Mouse (Mus musculus) ovary, postnatal 36 days (tissue): ENCODE measurements around the gene 2010003K11Rik.
"Not testable (repeated sequence)": the region's sequence is repeated elsewhere in the genome, so short reads cannot be mapped to it uniquely, and the experiment has no call there.

Source experiments
- DNase-seq: peaks from one replicate; pipeline ENCODE4 v3.0.0; 2022; ENCODE audit warnings: low spot score, mixed read lengths

Gene 2010003K11Rik

DNA sequence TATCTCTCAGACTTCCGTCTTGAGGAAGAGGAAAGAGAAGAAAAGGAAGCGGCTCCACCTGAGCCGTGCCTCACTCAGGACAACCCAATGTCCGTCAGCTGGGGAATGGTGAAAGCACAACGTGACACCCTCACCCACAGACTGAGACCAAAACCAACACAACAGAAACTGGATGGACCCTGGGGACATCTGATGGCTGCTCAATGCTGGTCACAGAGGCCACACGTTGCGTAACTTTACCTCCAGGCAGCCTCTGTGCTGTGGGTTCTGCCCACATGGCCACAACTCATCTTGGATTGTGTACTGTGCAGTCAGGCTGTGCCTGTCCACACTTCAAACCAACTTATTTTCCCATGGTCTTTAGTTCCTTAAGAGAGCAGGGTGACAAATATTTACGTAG, 36.4 kb downstream of the 2010003K11Rik start:
- no peak for DNase-seq

DNA sequence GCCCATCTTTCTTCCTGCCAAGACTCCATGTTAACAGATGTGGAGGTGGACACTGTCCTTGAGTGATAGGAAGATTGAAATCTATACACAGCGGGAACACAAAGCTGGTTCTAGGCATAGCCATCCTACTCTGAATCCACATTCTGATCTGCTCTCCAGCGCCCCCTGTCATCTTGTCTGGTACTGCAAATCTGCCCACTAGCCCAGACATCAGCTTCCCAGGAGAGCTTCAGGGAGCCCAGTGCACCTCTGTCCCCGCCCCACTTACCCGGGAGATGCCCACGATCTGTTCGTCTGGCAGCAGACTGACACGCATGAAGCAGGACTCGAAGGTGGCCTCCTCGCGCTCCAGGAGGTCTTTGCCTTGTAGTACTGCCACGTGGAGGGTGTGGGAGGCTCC, 42.2 kb downstream of the 2010003K11Rik start:
- peak; percentile 59 for DNase-seq

DNA sequence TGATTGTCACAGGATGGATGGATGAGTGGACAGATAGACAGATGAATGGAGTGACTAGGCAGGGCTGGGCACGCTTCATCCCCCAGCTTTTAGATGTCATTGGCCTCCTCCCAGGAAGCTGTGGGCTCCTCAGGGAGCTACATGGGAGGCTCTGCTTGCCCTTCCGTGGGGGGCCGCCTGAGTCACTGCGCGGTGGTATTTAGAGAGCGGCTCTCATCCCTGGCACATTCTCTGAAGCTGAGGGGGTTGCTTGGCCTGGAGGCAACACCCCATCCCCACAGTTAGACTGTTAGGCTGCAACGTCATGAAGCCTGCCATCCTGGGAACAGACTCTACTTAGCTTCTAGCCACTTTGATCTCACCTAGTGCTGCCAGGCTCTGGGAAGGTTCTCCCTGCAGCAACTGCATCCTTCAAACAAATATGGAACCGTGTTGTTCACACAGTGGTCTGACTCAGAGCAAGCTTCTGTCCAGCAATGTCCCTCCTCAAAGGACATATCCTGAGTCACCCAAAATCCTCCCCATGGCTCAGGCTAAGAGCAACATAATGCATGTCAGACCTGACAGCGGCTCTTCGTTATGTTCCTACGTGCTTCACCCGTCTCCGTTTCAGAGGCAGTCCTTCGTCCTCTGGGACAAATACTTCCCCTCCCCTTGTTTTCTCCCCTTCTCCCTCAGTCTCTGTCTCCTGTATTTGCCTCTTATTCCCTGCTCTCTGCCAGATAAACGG, 43.1 kb downstream of the 2010003K11Rik start:
- no peak for DNase-seq

DNA sequence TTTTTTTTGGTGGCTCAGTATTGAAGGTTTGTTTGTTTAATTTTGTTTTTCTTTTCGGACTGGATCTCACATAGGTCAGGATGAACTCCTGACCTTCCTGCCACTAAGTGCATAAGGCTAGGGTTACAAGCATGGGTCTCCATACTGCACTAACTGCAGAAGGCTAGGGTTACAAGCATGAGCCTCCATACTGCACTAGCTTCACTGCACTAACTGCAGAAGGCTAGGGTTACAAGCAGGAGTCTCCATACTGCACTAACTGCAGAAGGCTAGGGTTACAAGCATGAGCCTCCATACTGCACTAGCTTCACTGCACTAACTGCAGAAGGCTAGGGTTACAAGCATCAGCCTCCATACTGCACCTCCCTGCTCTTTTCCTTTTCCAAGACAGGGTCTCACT, 44.3 kb downstream of the 2010003K11Rik start:
- not testable (repeated sequence) for DNase-seq

DNA sequence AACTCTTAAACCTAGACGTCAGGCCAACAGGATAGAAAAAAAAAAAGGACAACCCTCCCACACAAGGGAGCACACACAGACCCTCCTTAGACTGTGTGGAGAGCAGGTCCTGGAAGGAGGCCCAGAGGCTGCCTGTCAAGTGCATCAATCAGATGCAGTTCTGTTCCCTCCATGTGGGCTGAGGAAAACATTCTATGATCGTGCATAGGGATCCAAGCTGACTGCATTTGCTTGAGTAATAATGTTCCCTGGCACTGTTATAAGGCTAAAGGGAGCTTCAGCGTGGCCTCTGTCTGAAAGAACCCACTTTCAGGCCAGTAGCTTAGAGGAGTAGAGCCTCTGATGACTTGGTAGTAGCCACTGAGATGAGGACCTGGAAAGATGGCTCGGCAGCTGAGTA, 45.9 kb downstream of the 2010003K11Rik start:
- DNase-seq: no peak

DNA sequence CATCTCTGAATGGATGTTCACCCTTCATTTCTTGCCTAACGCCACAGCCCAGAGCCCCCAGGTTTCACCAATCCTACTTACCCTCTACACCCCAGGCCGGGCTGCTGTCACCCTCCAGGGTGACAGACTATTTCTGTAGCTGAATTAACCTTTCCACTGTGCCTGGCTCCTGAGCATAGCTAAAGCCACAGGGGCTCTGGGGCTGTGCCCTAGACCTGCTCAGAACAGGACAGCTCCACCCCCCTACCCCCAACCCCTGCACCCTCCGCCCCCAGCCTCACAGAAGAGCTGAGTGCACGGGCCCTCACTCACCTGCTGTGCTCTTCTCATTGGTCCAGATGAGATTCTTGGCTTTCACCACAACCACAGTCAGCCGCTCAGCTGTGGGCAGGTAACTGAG, 46.4 kb downstream of the 2010003K11Rik start:
- no peak for DNase-seq

DNA sequence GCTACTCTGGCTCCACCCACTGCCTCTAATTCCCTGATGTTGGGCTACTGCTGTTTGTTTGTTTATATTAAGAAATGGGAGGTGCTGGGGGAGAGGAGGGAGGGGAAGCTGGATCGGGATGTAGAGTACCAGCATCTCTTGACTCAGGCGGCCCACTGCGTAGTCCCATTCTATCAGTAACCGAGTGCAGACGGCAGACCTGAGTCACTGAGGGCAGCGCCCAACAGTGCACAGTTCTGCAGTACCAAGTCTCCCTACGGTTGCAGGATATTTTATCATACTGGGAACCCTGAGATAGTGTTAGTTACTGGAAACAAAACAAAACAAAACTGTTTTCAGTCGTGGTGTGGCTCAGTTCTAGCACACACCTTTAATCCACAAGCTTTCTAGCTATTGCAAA, 47.3 kb downstream of the 2010003K11Rik start:
- DNase-seq: no peak

DNA sequence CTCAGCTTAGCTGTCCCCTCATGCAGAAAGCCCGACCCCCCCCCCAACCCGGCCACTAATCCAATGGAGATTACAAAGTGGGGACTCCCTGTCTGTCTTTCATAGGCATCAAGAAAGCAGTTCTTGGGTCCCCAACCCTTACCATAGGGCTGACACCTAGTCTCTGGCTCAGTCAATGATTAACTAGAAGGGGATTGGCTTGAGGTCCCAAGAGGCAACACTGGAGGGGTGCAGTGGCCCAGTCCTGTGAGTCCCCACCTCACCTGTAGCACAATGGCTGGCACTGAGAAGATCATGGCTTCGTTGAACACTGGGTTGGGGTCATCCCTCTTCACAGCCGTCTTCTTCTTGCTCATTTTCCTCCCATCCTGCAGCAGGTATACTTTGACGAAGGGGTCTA, 47.7 kb downstream of the 2010003K11Rik start:
- DNase-seq: no peak

DNA sequence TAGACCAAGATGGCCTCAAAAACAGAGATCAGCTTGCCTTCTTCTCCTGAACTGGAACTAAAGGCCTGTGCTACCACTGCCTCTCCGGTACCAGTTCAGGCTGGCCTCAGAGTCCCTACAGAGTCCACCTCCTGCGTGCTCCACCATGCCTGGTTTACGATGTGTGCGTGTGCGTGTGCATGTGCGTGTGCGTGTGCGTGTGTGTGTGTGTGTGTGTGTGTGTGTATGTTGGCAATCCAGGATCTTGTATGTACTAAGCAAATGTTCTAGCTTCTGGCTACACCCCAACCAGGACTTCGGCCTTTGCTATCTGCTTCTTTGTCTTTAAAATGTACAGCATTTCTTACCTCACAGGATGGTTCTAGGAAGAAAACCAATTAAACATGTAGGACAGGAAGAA, 49.2 kb downstream of the 2010003K11Rik start:
- DNase-seq: no peak

DNA sequence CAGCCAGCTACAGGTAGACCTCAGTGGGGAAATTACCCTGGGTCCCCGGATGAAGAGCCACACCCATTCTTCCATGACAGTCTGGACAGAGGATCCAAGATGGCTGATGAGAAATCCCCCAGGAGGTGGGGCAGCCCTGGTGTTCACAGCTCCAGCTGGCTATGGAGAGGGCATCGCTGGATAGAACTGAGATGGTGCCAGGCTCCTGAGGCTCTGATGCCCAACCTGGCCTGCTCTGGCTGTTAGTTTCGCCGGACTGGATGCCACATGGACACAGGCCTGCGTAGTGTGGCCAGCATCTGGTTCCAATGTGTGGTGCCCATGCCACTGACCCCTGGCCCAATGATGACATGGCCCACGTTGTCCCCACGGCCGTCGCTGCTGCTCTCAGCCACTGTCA, 50.9 kb downstream of the 2010003K11Rik start:
- DNase-seq: no peak
